Mouse (Mus musculus) heart, adult 18-20 months (tissue): Measurements from ENCODE around the gene Olfr1396. TPM values are rescaled to one million over a fixed set of nuclear protein-coding genes. Genes with fewer than 3 reads are reported as not detected.

ENCODE experiments used
- DNase-seq, 2 experiments: peaks; one replicate each; pipeline ENCODE4 v3.0.0; 2021 to 2022; ENCODE audit warnings: mixed read lengths in 1 of 2
- long read RNA-seq, 2 experiments: library from polyadenylated mRNA; stranded (forward); transcript quantifications; one replicate each; pipeline ENCODE4 v2.0.0; 2021
- total RNA-seq, 2 experiments: library from RNA; stranded (reverse); gene quantifications; 2 replicates each; pipeline ENCODE4 v1.2.3; 2021

The Olfr1396 gene
- under 1 TPM; 0.59 to 0.65 TPM for total RNA-seq
- long read RNA-seq, experiment 1: 0 reads
- long read RNA-seq, experiment 2: 0 reads

- no peak for DNase-seq
These were observed at the start of gene Olfr1396 for GRCm38 (mm10) chr11:49114774-49115173. Olfr1396 (minus strand) TSS chr11:49114874.

- no peak for DNase-seq
These were observed 42.4 kb upstream of the Olfr1396 start for GRCm38 (mm10) chr11:49156821-49157814.

GRCm38 (mm10) chr11:49154077-49154476 is 39.4 kb upstream of the Olfr1396 start, which contains the start of gene Olfr1394:
Olfr1394 (plus strand) TSS chr11:49154377.
- DNase-seq: peak in 1 of 2 experiments; percentile 12

DNA sequence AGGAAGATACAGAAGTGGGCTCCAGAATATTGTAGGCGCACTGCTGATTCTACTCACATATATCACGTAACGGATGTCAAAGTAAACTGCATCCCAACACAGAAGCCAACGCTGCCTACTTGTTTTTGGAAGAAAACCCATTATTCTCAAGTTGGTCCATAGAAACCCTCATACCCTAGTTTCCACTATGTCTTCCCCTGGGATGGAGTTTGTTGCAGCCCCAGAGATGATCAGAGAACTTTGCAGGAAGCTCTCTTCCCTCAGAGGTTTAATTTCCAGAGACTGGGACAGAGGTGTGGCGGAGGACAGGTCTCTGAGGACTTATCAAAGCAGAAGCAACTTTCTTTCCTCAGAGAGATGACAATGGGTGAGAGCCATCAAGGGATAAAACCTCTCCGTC is 27.3 kb upstream of the Olfr1396 start, which contains the start of gene Olfr1395:
Gene Olfr1395, plus strand, starts transcription at position 301 of the 400 bp plus-strand sequence.
- no peak for DNase-seq

GRCm38 (mm10) chr11:49124169-49124568 is 9.5 kb upstream of the Olfr1396 start:
- no peak for DNase-seq

- DNase-seq: peak in 1 of 2 experiments; percentile 28
These were observed 5.0 kb upstream of the Olfr1396 start for GRCm38 (mm10) chr11:49119635-49120034.

GRCm38 (mm10) chr11:49114158-49114557 is 516 bp downstream of the Olfr1396 start:
- DNase-seq: no peak

- no peak for DNase-seq
These were observed 2.0 kb downstream of the Olfr1396 start for GRCm38 (mm10) chr11:49112624-49113219.

DNA sequence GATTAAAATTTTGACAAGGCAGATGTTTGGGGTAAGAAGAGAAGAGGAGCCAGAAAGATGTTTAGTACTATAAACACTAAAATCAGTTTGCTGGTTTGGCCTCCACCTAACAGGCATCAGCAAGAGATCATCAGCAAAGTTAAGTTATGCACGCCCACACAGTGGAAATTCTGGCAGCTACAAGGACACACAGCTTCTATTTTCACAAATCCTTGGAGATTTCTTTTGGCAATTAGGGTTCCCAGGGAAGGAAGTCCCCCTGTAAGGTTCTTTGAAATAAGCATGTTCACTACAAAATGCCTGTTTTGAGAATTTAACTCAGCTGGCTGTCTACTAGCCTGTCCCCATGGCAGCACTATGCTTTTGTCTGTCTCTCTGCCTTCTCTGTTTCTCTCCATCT is 3.7 kb downstream of the Olfr1396 start:
- DNase-seq: no peak

GRCm38 (mm10) chr11:49108833-49109232 is 5.8 kb downstream of the Olfr1396 start:
- DNase-seq: peak in 1 of 2 experiments; percentile 56

DNA sequence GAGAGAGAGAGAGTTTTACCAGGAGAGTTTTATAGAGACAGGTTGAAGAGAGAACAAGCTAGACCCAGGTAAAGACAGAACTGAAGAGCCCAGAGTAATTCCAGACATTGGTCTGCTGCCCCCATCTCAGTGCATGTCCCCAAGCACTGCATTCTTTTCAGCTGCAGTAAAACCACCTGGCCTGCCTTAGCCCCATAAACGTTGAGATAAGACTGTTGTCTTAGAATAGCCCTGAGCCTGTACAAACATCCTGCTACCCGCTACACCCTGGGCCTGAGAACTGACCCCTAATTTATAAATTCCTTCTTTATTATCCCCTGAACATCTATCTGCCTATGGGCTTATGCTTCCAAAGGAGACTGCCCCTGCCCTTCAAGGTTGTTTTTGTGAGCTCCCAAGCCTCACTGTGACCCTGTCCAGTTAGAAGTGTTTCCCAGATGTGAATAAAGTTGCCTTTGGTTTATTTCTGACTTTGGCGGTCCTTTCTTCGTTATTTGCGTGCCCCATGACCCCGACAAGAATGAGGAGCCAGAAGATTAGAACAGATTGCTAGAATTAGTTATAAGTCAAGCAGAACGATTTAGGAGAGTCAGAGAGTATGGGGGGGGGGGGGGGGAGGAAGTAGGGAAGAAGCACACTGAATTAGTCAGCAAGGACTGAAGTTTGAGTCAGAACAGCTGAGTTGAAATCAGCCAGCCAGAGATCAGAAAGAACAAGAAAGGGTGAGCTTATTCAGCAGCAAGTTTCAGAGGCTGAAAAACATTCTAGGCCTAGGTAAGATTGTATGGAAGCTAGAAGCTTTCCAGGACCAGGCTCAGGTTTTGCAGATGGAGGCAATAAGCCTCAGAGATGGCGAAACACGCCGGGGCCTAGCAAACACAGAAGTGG is 6.8 kb downstream of the Olfr1396 start:
- DNase-seq: no peak

GRCm38 (mm10) chr11:49105752-49106151 is 8.9 kb downstream of the Olfr1396 start:
- no peak for DNase-seq

DNA sequence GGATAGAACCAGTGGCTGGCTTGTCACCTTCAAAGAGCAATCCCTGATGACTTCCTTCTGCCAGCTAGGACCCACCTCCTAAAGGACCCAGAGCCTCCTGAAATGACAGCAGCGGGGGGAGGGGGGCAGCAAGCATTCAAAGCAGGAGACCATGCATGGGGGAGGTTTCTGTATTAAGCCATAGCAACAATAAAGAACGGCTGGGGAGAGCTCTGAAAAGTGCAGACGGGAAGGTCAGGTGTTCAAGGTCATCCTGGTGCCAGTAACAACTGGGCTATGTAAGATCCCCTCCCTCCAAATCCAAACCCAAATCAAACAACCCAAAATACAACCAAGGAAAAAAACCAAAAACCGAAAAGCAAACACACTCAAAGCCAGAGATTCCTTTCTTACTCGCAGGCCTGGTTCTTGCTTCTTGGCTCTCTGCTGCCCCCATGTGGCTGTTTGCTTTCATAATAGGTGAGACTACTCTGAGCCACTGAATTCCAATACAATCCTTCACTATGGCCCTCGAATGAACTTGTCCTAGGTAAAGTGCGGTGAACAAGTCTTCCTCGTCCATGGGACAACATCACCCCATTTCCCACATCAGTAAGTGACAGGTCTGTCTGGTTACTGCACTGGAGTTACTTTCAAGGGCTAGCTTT is 11.5 kb downstream of the Olfr1396 start:
- peak; percentile 88 to 97 for DNase-seq

DNA sequence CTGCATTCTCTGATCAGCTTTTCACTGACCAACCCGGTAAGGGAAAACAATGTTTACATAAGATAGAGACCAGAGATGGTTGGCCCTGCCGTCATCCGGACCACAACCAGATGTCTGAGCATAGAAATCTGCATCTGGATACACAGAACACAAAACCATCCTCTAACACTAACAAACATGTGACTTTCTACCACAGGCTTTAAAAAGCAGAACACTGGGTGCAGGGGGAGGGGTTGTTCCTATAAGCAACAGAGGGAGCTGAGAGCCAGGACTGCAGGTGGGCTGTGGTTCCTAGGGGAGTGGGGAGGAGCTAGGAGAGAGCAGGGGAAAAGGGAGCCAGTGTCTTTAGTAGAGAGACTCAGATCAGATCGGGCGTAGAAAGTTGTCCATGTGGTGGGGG is 13.2 kb downstream of the Olfr1396 start:
- DNase-seq: no peak

GRCm38 (mm10) chr11:49100409-49100808 is 14.3 kb downstream of the Olfr1396 start:
- no peak for DNase-seq

DNA sequence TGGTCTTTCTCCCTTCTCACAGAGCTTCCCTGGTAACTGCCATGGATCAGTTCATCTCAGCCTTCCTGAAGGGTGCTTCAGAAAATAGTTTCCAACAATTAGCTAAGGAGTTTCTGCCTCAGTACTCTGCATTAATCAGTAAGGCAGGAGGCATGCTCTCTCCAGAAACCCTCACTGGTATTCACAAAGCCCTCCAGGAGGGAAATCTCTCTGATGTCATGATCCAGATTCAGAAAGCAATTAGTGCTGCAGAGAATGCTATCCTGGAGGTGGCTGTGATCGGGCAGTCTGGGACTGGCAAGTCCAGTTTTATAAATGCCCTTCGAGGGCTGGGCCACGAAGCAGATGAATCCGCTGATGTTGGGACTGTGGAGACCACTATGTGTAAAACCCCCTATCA is 19.3 kb downstream of the Olfr1396 start:
- no peak for DNase-seq

DNA sequence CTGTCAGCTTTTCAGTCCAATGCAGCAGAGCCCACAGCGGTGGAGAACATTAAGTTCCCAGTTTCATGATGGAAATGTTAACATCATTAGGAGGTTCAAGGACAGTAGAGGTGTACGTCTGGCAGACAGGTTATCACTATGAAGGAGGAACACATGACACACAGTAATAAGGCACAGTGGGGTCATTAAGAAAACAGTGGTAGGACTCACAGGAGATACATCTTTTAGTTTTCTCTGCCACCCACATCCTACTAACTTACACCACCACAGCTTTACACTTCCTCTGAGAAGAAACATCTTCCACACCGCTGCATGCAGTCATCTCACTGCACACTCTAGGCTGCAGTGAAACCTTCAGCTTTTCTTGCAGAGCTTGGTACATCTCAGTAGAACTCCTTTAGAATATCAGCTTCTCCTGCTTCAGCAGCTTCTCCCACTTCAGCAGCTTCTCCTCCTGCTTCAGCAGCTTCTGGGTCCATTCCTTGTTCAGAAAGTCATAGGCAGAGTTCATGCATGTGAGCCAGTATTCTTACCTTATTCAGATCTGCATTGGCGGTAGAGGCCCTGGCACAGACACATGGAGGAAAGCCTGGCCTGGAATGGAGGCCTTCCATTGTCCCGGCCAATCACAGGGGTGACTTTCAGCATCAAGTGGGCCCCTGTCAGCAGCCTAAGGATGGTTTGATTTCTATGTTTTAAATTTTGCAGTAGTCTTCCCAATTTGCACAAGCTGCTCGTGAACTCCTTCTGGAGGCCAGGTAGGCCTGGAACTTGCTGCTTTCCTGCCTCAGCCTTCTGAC is 20.6 kb downstream of the Olfr1396 start:
- no peak for DNase-seq

- no peak for DNase-seq
These were observed 21.9 kb downstream of the Olfr1396 start for GRCm38 (mm10) chr11:49092786-49093185.

- DNase-seq: no peak
These were observed 22.6 kb downstream of the Olfr1396 start for GRCm38 (mm10) chr11:49092053-49092586.

DNA sequence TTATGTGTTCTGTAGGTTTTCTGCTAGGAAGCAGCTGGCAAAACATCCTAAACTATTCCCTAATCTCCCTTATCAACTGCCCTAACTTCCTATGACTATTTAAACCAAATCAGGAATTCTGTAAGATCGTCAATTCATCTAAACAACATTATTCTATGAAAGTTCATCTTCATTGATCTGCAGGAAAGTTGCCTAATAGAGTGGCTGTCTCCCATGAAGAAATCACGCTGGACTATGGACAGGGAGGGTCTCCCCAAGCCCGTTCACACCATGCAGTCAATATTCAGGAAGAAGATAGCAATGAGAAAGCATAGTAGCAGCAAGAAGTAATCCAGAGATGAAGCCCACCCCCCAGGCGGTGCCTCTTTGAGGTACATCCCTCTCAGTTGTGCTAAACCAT is 23.5 kb downstream of the Olfr1396 start:
- DNase-seq: no peak
